Mouse (Mus musculus) macrophage (primary cell): ENCODE data around the gene Gm10638. TPM values are rescaled to one million over a fixed set of nuclear protein-coding genes. Genes with fewer than 3 reads are reported as not detected.

ENCODE experiments used
- H3K27ac ChIP-seq: fragments of 350-480 bp; formaldehyde crosslinking; 2 replicates; pipeline ENCODE4 v1.9.0; 2021
- H3K36me3 ChIP-seq: fragments of 350-480 bp; formaldehyde crosslinking; 2 replicates; pipeline ENCODE4 v1.9.0; 2021; ENCODE audit errors: inconsistent target
- H3K4me3 ChIP-seq: fragments of 350-480 bp; formaldehyde crosslinking; 2 replicates; pipeline ENCODE4 v1.9.0; 2021; ENCODE audit errors: inconsistent target
- H3K79me2 ChIP-seq: fragments of 350-480 bp; formaldehyde crosslinking; 2 replicates; pipeline ENCODE4 v1.9.0; 2021; ENCODE audit errors: inconsistent target
- WGBS: methylation state at CpG from one replicate; pipeline ENCODE4 v1.1.7; 2026; ENCODE audit warnings: inconsistent platforms; ENCODE audit not compliant: missing documents; 5-methylcytosine and 5-hydroxymethylcytosine counted together
- polyA plus RNA-seq: library from polyadenylated mRNA; stranded (reverse); fragments of 250-400 nt; gene quantifications from 3 replicates; pipeline ENCODE4 v1.2.4, GENCODE M21; 2018; ENCODE audit warnings: inconsistent platforms
- total RNA-seq, 78 experiments: library from RNA; depleted of rRNA; stranded (reverse); fragments of 250-400 nt; gene quantifications; 1 replicate in 9 of 78; 2 replicates in 24 of 78; 3 replicates in 43 of 78; 4 replicates in 2 of 78; pipeline ENCODE4 v1.2.4; 2018; ENCODE audit warnings: inconsistent platforms in 56 of 78

The Gm10638 gene
- total RNA-seq (2018; cell fraction: chromatin; rRNA removed) = not detected
- total RNA-seq (2018; cell fraction: cytosol; rRNA removed) = under 1 TPM in 7 of 26 experiments, not detected in 19; 0.14 to 0.47 (median 0.22) TPM
- total RNA-seq (2018; cell fraction: nucleus; rRNA removed) = 1 to 10 TPM in 2 of 26 experiments, under 1 TPM in 5, not detected in 19; 0.61 to 1.2 (median 0.70) TPM
- polyA plus RNA-seq = not detected in 3 replicates

DNA sequence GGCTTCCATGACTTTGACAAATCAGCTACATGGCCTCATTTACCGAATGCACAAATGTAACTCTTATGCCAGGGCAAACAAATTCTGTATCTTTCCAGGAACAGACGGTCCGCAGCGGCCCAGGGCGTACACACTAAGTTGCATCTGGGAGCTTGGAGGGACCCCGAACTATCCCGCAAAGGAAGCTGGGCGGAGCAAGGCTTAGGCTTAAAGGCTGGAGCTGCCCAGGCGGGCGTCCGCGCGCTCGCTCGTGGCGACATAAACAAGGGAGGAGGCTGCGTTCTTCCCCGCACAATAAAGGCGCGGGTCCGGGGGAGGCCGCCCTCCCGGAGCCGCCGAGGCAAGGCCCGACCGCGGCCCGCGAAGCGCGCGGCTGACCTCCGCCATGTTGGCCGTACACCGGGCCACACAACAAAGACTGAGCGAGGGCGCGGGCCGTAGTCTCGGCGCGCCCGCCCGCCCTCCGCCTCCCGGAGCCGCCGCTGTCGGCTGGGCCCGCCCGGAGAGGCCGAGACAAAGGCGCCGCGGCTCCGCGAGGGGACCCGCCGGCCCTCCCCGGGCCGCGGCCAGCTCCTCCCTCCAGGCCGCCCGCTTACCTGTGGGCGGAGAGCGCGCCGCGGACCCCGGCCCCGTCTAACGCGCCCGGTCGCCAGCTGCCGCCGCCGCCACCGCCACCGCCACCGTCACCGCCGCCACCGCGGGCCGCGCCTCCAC, at the start of gene Gm10638, which contains the start of gene Siah1a:
Gene Gm10638, plus strand, starts transcription at position 479 of the 714 bp plus-strand sequence.
Gene Siah1a, minus strand, starts transcription at position 714 of the 714 bp plus-strand sequence.
- peak within 1 kb of the TSS; percentile 43 for H3K27ac ChIP-seq
- peak within 1 kb of the TSS; percentile 72 for H3K4me3 ChIP-seq
- H3K36me3 ChIP-seq = no peaks in the 10 kb centered on the region
- H3K79me2 ChIP-seq = peaks cover 49% of the 10 kb centered on the region
- under 1% methylated on average over 66 of the region's 88 CpGs for WGBS

DNA sequence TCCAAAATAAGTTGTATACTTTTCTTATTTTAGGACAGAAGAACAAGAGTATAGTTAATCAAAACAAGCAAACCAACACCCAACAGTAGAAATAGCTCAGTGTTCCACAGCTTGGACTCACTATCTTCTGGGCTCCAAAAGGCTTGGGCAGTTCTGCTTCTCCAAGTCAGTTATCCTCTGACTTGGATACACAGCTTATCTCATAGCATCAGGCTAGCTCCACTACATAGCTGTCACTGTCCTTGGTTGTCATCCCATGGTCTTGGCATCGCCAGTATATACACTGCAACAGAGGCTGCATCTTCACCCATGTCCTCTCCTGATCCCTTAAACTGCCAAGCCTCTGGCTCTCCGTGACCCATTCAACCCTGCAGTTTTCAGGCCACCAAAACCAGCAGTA, 49.8 kb upstream of the Gm10638 start:
- no peaks in the 10 kb centered on the region for H3K36me3 ChIP-seq
- H3K27ac ChIP-seq = no peak overlapping the region
- WGBS = 94% methylated on average over 2 of the region's 2 CpGs
- no peak overlapping the region for H3K4me3 ChIP-seq
- no peaks in the 10 kb centered on the region for H3K79me2 ChIP-seq

DNA sequence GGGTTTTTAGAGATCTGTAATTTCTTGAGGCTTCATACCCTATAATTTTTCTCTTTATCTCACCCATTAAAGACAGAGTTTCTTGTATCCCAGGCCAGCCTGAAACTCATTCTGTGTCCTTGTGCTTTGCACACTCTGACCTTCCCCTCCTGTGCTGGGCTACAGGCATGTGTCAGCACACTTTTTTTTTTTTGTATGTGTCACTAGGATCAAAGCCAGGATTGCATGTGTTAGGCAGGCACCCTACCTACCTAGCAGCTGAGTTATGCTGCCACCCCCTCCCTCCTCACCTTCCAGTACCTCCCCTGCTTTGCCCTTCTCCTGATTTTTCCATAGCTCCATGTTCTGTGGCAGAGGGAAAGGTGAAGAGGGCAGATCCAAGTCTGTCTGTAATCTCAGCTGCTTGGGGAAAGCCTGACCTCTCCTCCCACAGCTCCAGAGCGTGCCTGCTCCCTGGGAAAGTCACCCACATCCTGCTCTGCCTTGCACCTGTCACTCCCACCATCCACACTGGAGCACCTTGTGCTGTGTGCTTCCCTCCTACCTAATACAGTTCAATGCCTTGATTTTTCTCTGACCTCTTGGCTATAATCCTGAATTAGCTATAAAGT, 46.6 kb upstream of the Gm10638 start:
- H3K79me2 ChIP-seq = no peaks in the 10 kb centered on the region
- H3K4me3 ChIP-seq = no peak overlapping the region
- 100% methylated on average over 1 of the region's 1 CpGs for WGBS
- no peaks in the 10 kb centered on the region for H3K36me3 ChIP-seq
- no peak overlapping the region for H3K27ac ChIP-seq

DNA sequence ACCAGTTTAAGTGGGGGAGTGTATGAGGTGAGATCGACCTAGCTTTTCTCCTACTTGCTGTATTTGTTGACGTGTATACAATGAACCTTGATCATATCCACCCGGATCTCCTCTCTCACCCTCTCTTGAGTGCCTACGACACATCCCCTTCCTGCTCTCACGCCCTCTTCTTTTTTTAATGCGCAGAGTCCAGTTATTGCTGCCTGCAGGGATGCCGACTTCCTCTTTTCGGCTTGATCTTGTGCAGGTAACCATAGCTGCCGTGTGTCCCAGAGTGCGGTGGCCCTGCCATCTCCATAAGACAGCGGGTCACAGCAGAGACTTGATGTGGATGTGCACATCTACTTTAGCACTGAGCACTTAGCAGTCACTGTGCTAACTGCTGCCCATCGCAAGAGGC, 46.0 kb upstream of the Gm10638 start:
- 53% methylated on average over 12 of the region's 12 CpGs for WGBS
- H3K36me3 ChIP-seq = no peaks in the 10 kb centered on the region
- H3K27ac ChIP-seq = no peak overlapping the region
- H3K79me2 ChIP-seq = no peaks in the 10 kb centered on the region
- H3K4me3 ChIP-seq = no peak overlapping the region

DNA sequence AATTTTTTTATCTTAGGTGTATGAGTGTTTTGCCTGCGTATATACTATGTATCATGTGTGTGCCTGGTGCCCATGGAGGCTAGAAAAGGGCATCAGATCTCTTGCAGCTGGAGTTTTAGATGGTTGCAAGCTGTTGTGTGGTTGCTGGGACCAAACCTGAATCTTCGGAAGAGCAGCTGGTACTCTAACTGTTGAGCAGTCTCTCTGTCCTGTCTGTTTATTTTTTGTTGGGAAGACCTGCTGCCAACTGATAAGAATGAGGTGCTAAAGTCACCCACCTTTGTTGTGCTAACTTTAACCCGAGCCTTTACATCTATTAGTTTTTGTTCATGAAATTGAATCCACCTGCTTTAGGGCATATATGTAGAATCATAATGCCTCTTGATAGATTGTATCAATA, 43.0 kb upstream of the Gm10638 start:
- H3K36me3 ChIP-seq = no peaks in the 10 kb centered on the region; the same call in 1 of the 2 replicates
- H3K79me2 ChIP-seq = no peaks in the 10 kb centered on the region
- no peak overlapping the region for H3K4me3 ChIP-seq
- 96% methylated on average over 3 of the region's 3 CpGs for WGBS
- no peak overlapping the region for H3K27ac ChIP-seq

DNA sequence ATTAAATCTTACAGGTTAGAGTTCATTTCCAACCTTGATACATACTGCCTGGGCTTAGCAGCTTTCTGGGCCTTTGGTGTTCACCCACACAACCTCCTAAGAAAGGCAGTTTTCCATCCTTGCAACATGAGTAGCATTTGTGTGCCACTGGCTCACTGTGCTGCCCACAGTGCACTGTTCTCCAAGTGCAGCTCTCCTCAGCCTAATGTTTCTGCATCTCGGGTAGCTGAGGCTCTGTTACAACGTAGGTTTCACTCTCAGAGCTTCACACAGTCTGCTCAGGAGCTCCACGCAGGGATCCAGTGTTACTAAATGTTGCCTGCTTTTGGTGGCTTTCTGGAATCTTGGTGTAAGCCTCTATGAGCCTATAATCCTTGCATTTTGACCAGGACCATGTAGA, 40.2 kb upstream of the Gm10638 start:
- Histone ChIP-seq H3K4me3 (no peak overlapping the region), H3K79me2 (no peaks in the 10 kb centered on the region), H3K27ac (no peak overlapping the region), H3K36me3 (peaks cover under 1% of the 10 kb centered on the region; the same call in 1 of the 2 replicates)
- WGBS = 90% methylated on average over 3 of the region's 3 CpGs

DNA sequence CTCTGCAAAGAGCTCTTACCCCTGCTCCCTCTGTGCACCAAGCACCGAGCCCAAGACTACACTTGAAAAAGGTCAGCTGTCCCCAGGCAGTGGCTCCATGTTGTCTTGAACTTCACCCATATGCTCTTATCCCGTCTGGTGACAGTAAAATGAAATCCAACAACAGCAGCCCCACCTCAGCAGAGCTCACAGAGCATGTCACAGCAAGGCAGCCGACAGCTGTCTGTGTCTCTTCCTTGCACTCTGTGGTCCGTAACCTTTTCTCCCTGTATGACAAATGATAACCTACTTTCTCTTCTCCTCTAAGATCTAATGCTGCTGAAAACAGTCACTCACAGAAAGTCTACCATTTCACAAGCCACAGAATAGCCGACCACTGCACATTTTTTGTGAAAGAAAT, 38.7 kb upstream of the Gm10638 start:
- no peak overlapping the region for H3K4me3 ChIP-seq
- WGBS = 93% methylated on average over 4 of the region's 5 CpGs
- H3K36me3 ChIP-seq = peaks cover 13% of the 10 kb centered on the region; the same call in 1 of the 2 replicates
- H3K27ac ChIP-seq = no peak overlapping the region
- no peaks in the 10 kb centered on the region for H3K79me2 ChIP-seq

DNA sequence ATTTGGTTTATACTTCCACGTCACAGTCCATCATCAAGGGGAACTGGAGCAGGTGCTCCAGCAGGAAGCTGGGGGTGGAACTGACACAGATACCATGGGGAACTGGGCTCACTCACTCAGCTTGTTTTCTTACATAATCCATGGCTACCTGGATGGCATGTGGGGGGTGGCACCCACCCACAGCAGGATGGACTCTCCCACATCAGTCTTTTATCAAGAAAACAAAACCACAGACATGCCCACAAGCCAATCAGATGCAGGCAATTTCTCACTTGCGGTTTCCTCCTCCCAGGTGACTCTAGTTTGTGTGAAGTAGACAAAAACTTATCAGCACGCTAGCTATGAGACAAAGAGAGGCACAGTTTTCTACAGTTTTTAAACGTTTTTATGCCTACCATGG, 37.6 kb upstream of the Gm10638 start:
- Histone ChIP-seq H3K36me3 (peaks cover 14% of the 10 kb centered on the region; the same call in 1 of the 2 replicates), H3K4me3 (no peak overlapping the region), H3K27ac (no peak overlapping the region), H3K79me2 (no peaks in the 10 kb centered on the region)
- 20% methylated on average over 4 of the region's 4 CpGs for WGBS

DNA sequence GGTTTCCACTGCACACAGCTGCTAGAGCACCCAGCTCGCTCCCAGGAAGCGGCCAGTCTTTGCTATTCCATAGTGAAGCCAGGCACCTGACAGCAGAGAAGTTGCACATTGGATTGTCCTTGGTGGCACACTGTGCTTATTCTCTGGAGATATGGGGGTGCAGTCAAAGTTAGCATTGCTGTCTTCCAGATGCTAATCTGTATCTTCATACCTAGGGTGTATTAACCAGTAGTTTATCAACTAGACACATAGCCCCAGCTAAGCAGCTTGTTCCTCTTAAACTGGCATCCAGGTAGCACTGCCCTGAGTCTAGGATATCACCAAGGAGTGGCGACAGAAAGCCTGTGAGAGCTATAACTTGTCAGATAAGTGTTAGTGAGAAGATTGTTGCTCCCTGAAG, 32.9 kb upstream of the Gm10638 start:
- no peaks in the 10 kb centered on the region for H3K79me2 ChIP-seq
- no peak overlapping the region for H3K27ac ChIP-seq
- H3K4me3 ChIP-seq = no peak overlapping the region
- H3K36me3 ChIP-seq = peaks cover 57% of the 10 kb centered on the region
- WGBS = 88% methylated on average over 3 of the region's 3 CpGs

DNA sequence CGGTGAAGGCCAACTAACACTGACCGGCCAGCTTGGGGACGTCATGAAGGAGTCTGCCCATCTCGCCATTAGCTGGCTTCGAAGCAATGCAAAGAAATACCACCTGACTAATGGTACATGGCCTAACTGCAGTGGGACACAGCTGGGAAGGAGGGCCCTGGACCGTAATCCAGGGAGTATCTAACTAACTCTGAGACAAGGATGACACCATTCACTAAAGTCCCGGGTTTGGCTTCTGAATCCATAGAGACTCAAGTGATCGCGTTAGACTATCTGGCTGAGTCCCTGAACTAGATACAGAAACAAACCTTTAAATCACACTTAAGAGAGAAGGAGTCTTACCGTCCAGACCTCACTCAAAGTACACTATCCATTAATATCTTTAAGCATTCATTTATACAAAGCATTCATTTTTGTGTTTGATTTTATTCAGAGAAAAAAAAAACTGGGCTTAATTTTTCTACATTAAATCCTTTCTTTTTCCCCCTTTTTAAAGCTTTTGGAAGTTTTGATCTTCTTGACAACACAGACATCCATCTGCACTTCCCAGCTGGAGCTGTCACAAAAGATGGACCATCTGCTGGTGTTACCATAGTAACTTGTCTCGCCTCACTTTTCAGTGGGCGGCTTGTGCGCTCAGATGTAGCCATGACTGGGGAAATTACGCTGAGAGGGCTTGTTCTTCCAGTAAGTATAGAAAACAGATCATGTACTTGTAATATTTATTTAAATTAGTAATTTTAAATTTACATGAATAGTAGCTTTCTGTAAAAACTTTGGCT, 31.9 kb upstream of the Gm10638 start:
- H3K27ac ChIP-seq = no peak overlapping the region
- H3K4me3 ChIP-seq = no peak overlapping the region
- no peaks in the 10 kb centered on the region for H3K79me2 ChIP-seq
- H3K36me3 ChIP-seq = peaks cover 62% of the 10 kb centered on the region
- 97% methylated on average over 12 of the region's 14 CpGs for WGBS

DNA sequence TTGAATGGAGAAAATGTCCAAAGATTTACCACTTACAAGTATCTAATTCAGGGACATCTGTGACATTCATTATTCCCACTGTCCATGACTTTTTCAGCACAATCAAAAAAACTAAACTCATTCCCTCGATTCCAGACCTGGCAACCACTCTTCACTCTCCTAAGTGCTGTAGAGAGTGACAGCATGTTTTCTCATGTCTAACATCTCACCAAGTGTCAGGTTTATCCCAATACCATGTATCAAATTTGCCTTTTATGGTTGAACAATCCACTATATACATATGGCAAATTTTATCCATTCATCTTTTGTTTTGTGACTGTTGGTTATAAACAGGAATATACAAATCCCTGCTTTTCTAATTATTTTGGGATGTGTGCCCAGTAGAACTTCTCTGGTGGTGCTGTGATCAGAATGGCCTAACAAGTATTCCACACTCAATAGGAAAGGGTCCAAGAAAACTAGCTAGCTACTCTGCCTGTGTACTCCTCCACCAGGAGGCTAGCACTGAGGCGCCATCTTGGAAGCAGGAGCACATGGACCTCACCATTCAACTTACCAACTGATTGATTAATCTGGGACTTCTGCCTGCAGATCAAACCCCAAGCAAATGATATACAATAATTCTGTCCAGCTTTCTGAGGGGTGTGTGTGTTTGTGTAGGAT, 27.0 kb upstream of the Gm10638 start:
- Histone ChIP-seq H3K79me2 (peaks cover under 1% of the 10 kb centered on the region; the same call in 1 of the 2 replicates), H3K27ac (no peak overlapping the region), H3K4me3 (no peak overlapping the region), H3K36me3 (peaks cover 47% of the 10 kb centered on the region)
- WGBS = 89% methylated on average over 2 of the region's 2 CpGs

DNA sequence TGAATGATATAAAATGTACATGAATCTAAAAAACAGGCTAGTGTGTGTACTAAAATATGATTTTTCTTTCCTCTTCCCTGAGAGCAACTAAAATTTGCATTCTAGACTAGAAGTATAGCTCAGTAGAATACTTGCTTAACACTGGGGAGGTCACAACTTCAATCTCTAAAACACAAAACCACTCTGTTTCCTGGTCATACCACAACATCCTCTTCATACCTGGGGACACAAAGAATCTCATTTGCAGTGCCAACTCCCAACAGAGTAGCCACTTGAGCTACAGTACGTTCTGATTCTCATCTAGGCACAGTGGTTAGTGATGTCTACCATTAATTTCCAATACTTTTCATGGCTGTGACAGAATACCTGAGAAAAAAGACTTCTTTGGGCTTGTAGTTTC, 26.1 kb upstream of the Gm10638 start:
- Histone ChIP-seq H3K27ac (no peak overlapping the region), H3K36me3 (peaks cover 39% of the 10 kb centered on the region), H3K4me3 (no peak overlapping the region), H3K79me2 (peaks cover 7% of the 10 kb centered on the region; the same call in 1 of the 2 replicates)
- 32% methylated on average over 1 of the region's 1 CpGs for WGBS

DNA sequence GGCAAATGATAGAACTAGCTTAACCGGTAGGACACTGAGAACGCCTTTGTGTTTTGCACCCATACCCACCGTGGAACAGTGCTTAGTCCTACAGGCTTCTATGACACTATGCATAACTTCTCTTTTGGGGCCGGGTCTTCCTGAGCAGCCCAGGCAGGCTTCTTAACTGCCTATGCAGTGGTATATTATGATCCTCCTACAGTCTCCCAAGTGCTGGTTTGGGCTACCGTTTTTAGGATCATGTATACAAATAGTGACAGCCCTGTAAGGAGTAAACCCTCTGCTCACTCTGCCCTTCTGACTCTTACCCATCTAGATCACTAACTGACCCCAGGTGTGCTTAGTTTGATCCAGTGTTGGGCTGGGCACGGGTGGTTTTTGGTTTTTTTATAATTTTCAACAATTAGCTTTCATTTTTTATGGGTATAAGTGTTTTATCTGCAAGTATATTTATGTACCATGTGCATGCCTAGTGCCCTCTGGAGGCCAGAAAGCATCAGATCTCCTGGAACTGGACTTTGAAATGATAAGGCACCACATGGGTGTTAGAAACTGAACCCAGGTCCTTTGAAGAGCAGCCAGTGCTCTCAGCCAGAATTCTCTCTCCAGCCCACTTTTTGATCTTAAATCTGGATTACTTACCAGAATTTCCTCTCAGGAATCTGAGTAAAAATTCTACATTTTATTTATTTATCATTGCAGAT, 24.6 kb upstream of the Gm10638 start:
- H3K36me3 ChIP-seq = peaks cover 25% of the 10 kb centered on the region
- no peak overlapping the region for H3K4me3 ChIP-seq
- 88% methylated on average over 6 of the region's 6 CpGs for WGBS
- no peak overlapping the region for H3K27ac ChIP-seq
- peaks cover 17% of the 10 kb centered on the region; the same call in 1 of the 2 replicates for H3K79me2 ChIP-seq
